Mouse (Mus musculus): ENCODE data around the gene Odf3l2.

Gene Odf3l2

GRCm38 (mm10) chr10:79671396-79672087 lies 26.0 kb upstream of the Odf3l2 start:
- no peak for DNase-seq (ENCODE audit: low read depth, low spot score)

DNA sequence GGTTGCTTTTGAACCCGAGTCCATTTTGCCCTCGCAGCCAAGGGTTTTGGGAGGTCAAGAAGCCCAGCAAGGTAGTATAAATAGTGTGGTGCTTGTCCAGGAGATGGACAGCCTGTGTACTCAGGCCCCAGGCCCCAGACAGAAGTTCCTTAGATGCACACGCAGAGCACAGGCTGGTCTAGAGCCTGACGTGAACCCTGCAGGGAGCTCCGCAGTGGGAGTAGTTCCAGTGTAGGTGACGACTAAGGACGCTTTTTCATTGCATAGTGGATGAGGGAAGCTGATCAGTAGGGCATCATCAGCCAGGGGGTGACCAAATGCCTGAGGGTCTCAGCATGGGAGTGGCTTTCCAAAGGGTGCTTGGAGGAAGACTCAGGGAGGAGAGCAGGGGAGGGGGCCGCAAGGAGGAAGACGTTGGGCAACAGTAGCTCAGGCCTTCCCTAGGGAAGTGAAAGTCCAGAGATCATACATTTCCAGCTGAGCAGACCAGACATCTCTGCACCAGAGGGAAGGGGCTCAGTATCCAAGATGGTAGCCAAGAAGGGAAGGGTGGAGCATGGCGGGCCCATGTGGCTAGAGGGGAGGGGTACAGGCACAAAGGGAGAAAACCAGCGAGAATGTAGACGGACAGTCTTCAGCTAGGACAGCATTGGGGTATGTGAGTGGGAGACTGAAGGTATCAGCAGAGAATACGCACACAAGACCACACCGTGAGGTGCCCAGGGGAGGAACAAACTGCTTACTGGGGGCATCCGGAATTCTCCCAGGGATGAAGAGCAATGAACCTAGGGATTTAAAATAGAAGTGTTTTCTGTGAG lies 24.7 kb upstream of the Odf3l2 start:
- no peak for DNase-seq (ENCODE audit: low read depth, low spot score)

- peak; percentile 82 for DNase-seq (ENCODE audit: low read depth, low spot score)
Measured at GRCm38 (mm10) chr10:79669576-79670057, 24.1 kb upstream of the Odf3l2 start.

DNA sequence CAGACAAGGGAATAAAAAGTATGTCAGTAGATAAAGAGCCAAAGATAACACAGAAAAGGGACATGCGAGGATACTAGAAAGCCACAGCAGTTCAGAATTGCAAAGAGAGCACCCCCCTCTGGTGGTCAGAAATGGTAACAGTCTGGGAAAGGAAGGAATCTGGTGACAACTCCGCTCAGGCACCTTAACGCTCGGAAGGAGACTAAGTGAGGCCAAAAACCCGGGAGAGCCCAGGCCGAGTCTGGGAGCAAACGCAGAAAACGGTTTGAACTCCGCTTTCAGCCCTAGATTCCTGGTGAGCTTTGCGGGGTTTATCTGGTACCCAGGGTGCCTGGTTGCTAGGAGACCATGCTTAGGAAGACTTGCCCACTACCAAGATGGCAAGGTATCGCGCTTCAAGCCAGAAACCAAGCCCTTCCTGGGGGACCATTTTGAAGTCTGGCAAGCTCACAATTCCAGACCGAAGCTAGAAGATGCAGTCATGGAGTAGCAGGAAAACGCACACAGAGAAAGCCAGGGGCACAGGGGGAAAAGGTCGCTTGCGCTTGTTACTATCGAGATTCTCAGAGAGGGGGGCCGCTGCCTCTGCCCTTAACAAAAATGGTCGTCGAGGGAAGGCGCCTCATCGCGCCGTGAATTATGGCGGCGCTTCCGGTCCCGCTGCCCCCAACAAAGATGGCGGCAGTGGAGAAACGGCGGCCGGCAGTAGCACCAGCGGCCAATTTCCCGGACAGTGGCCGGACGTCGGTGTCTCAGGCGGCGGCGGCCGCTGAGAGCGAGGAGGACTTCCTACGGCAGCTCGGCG lies 23.4 kb upstream of the Odf3l2 start, which contains the start of gene Tpgs1:
TSS of gene Tpgs1 (plus strand) at position 599 of the 805 bp plus-strand sequence.
- DNase-seq (ENCODE audit: low read depth, low spot score), result peak; percentile 88

DNA sequence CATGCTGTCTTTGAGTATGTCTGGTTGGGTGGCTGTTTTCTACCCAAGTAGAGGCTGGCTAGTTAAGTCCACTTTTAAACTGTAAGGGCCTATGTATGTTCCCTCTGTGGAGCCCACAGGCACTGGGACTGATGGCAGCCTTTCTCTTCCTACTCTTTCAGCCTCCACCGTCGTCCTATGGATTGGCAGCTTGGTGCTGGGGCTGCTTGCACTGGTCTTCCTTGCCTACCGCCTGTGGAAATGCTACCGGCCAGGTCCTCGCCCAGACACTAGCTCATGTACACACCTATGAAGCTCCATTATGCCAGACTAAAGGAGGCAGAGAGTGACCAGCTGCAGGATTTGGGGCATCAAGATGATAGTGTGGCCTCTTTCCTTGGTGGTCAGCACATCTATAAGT lies 22.5 kb upstream of the Odf3l2 start:
- DNase-seq (ENCODE audit: low read depth, low spot score), result no peak

- no peak for DNase-seq (ENCODE audit: low read depth, low spot score)
Measured at GRCm38 (mm10) chr10:79666493-79666892, 21.0 kb upstream of the Odf3l2 start.

- no peak for DNase-seq (ENCODE audit: low read depth, low spot score)
Measured at GRCm38 (mm10) chr10:79665051-79665450, 19.5 kb upstream of the Odf3l2 start.

- peak; percentile 80 for DNase-seq (ENCODE audit: low read depth, low spot score)
Measured at GRCm38 (mm10) chr10:79664131-79664665, 18.7 kb upstream of the Odf3l2 start, which contains the start of gene Madcam1. Gene Madcam1, plus strand, starts transcription at chr10:79664559.

GRCm38 (mm10) chr10:79661861-79662260 lies 16.3 kb upstream of the Odf3l2 start:
- no peak for DNase-seq (ENCODE audit: low read depth, low spot score)

GRCm38 (mm10) chr10:79660298-79660697 lies 14.8 kb upstream of the Odf3l2 start:
- no peak for DNase-seq (ENCODE audit: low read depth, low spot score)

GRCm38 (mm10) chr10:79658829-79659228 lies 13.3 kb upstream of the Odf3l2 start:
- no peak for DNase-seq (ENCODE audit: low read depth, low spot score)

DNA sequence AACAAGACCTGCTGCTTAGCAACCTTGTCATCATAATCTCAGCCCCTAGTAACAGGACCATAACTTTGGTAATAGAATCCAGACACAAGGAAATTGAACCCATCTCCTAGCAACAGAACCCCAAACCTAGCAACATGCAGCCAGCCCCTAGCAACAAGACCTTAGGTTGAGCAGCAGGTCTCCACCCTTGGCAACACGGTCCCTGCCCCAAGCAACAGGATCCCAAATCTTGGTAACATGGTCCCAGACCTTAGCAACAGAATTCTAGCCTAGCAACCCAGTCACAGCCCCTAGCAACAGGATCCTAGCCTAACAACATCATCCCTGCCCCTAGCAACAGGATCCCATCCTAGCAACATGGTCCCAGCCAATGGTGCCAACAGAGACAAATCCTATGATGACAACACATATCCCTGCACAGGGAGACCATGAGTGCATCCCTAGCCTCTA lies 9.4 kb upstream of the Odf3l2 start:
- DNase-seq (ENCODE audit: low read depth, low spot score), result peak; percentile 89

DNA sequence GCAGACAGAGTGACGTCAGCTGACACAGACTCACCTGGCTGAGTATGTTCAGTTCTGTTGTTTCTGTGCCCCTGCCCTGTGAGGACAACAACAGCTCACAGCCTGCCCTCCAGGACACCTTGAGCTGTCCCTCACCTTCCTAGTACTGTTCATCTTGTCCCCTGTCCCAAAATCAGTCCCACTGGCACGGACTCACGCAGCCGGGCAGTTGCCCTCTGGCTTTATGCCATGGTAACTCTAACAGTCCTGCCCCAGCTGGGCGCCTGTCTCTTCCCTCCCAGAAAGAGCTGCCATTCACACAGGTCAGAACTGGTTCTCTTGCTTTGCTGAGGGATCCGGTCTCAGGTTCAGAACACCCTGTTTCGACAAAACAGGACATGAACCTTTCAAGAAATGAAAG lies 7.3 kb upstream of the Odf3l2 start:
- no peak for DNase-seq (ENCODE audit: low read depth, low spot score)

GRCm38 (mm10) chr10:79649070-79649751 lies 3.7 kb upstream of the Odf3l2 start:
- peak; percentile 81 for DNase-seq (ENCODE audit: low read depth, low spot score)

GRCm38 (mm10) chr10:79638486-79639204 lies 6.9 kb downstream of the Odf3l2 start:
- no peak for DNase-seq (ENCODE audit: low read depth, low spot score)

DNA sequence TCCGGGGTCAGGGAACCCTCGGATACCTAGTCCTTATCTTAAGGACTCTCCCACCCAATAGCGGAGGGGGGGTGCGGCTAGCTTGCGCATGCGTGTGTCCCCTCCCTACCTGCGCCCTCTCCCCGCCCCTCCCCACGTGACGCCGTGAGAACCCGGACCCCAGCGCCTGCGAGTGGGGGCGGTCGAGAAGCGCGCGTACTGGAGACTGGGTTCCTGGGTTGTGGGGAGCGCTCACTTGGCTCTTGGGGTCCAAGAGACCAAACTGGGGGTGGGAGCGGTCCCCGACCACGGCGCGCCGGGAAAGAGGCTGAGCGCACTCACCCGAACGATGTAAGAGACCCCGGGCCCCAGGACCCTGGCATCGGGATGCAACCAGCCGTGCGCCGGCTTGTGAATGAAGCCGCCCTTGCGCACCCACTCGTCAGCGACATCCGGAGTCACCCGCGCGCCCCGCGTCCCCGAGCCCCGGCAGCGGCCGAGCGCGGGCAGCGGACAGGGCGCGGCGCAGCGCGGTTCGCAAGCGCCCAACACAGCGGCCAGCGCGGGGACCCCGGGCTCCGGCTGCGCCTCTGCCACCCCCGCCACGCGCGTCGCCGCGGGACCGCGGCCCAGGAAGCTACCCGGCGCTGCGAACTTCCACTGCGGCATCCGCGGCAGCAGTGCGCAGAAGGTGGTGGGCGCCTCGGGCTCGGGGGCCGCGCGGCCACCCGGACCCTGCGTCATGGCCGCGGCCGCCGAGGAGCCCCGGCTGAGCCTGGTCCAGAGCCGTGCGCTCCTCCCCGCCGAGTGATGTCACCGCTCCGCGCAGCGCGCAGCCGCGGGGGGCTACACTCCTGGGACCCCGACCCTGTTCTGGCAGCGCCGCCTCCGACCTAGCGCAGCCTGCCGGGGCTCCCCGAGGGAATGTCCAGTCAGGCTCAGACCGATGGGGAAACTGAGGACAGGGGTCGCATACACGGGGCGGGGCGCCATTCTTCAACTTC lies 8.1 kb downstream of the Odf3l2 start, which contains the start of gene Shc2:
TSS of gene Shc2 (minus strand) at position 791 of the 983 bp plus-strand sequence.
- peak; percentile 65 for DNase-seq (ENCODE audit: low read depth, low spot score)

DNA sequence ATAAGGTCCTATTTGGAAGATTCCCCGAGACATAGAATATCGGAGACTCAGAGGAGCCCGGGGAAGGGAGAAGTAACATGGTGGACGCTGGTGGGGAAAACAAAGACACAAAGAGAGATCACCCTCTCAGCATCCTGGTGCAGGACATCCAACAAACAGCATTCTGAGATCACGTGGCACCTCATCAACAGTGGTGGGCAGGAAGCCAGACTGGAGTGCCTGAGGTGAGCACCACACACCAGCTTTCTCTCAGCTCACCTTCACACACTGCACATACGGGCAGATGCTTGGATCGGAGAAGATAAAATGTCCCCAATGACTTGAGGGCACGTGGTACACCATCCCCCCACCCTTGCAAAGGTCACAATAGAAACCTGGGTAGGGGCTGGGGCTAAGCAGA lies 9.3 kb downstream of the Odf3l2 start:
- DNase-seq (ENCODE audit: low read depth, low spot score), result no peak

GRCm38 (mm10) chr10:79633006-79633777 lies 12.3 kb downstream of the Odf3l2 start:
- DNase-seq (ENCODE audit: low read depth, low spot score), result no peak
